Mouse (Mus musculus) thymus, postnatal 4 days (tissue): ENCODE measurements at regions not wholly inside any gene's neighbourhood (a gene's known extent, or its start where the extent isn't known, plus 50 kb on each side); places are given as distances from the start of the nearest gene placed in this dataset.

Experiments used
- DNase-seq: peaks from one replicate; pipeline ENCODE4 v3.0.0; 2021

DNA sequence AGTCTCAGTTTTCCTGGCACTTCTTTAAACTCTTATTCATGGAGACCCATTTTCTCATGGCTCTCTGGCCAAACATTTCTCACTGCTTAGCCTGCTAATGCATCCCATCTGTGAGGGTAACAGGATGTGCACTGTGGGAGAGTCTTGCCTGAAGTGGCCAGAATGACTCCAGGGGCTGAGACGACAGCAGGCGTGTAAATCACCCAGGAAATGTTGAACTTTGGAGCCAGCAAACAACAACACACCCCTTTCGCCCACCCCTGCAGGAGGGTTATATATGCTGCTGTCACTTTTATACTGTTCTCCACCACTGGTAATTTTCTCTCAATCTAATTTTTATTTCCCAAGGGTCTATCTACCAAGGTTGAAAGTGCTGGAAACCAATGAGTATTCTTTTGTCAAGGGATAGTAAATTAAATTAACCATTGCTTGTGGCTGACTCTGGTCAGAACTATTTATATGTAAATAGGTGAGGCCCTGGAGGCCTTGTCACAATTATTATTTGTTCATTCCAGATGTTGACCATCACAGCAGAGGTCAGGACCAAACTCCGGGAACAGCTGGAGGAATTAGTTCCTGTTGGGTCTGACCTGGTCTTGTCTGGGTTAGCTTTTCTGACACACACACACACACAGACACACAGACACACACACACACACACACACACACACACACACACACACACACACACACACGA lies 378.2 kb downstream of the Nucb2 start:
- DNase-seq, result no peak

- no peak for DNase-seq
Measured at GRCm38 (mm10) chr7:116893846-116894245, 389.7 kb downstream of the Nucb2 start.

GRCm38 (mm10) chr7:116915797-116916196 lies 411.6 kb downstream of the Nucb2 start:
- DNase-seq, result no peak

DNA sequence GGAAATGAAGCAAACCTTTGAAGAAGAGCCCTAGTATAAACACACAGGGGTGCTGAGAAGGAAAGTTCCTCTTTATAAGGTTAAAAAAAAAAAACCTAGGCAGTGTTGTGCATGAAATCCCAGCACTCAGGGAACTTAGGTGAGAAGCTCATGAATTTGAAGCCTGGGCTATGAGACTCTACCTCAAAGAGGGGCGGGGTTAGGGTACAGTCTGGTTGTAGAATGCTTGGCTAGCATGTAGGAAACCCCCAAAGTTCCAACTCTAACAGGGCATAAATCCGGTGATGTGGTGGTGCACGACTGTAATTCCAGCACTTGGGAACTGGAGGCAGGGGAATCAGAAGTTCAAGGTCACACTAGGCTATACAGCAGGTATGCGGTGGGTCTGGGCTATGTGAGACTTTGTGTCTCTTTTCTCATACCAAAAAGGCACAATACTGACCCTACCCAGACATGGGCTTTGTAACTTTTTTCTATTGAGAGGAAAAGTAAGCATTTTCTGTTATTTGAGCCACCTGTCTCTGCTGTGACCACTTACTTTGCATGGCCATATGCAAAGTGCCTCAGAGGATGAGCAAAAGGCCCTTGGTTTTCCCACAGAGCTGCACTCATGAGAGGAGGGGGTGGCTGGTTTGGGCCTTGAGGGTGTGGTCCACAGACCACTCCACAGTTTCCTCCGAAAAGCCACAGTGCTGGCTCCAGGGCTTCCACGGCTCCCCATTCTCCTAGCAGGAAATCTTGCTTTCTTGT lies 413.9 kb downstream of the Nucb2 start:
- DNase-seq, result no peak

DNA sequence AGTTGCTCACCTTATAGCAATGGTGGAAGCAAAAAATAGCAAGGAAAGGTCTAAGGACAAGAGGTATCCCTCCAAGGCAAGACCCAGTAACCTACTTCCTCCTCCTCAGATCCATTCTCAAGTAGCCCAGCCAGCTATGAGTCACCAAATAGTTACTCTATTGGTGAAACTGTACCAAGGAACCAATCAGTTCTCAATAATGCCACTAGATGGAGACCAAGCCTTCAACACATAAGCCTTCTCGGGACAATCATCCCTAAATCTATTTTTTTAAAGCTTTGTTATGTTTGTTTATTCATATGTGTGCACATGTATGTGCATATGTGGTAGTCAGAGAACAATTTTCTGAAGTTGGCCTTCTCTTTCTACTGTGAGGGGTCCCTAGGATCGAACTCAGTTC lies 434.3 kb upstream of the Xylt1 start:
- DNase-seq, result no peak

- DNase-seq, result no peak
Measured at GRCm38 (mm10) chr7:116959196-116959895, 421.4 kb upstream of the Xylt1 start.

DNA sequence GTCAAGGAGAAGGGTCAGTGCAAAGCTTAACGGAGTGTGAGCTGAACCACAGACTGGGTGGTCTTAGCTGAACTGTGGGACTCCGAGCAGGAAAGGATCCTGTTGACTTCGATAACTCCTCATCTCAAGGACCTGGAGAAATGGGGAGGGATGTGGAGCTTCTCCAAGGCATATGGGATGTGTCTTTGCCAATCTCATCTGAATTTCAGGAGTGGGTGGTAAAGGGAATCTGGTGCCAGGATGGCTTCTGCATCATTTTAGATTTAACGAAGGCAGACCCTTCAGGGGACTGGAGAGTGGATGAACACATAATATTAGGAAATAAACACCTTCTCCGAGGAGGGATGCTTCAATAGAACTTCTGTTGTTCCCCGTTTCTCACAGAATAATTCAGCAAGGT lies 416.9 kb upstream of the Xylt1 start:
- DNase-seq, result no peak

DNA sequence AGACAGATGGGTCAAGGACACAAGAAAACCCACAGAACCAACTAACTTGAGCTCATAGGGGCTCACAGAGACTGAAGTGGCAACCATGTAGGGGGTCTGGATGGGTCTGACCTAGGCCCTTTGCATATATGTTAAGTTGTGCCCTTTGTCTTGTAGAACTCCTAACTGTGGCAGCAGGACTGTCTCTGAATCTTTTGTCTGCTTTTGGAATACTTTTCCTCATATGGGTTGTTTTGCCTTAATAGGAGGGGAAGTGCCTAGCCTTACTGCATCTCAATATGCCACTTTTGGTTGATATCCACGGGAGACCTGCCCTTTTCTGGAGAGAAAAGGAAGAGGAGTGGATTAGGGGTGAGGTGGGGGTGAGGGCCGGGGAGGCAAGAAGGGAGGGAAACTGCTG lies 389.4 kb upstream of the Xylt1 start:
- DNase-seq, result no peak

DNA sequence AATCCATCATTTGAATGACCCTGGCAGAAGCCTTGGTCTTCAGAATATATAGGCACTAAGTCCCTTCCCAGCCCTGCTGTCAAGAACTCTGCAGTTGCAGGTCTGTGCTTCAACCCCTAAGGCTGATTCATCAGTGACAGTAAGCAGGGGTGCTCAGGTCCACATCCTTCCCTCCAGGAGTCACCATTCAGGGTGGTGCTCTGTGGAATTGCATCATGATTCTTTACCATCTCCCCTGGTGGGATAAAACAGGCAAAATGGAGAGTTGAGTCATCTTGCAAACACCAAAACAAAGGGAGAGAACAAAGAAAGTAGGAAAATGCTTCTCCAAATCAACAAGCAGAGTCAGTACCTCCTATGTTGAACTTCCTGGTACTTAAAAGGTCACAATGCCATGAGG lies 388.6 kb upstream of the Xylt1 start:
- DNase-seq, result no peak

- no peak for DNase-seq
Measured at GRCm38 (mm10) chr7:116995770-116996169, 385.0 kb upstream of the Xylt1 start.

DNA sequence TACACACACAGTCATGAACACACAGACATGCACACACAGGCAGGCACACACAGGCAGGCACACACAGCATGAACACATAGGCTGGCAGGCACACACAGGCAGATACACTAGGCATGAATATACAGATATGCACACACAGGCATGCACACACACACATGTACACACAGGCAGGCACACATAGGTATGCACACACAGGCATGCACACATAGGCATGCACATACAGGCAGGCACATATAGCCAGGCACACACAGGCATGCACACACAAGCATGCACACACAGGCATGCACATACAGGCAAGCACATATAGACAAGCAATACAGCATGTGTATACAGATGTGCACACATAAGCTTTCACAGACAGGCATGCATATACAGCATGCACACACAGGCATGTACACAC lies 377.6 kb upstream of the Xylt1 start:
- no peak for DNase-seq

DNA sequence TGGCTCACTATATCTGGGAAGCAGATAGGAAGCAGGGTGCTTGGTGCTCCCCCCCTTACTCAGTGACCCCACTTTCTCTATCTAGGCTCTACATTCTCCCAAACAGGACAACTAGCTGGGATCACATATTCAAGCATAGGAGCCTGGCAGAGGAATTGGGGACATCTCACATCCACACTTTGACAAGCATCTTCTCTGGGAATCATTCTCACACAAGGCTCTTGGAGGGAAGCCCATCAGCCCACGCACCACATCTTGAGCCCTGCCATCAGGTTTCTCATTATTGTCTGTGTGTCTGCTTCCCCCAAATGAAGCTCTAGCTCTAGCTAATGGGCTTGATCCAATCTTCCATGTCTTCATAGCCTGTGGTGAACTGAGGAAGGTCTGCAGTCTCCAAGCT lies 362.4 kb upstream of the Xylt1 start:
- no peak for DNase-seq

DNA sequence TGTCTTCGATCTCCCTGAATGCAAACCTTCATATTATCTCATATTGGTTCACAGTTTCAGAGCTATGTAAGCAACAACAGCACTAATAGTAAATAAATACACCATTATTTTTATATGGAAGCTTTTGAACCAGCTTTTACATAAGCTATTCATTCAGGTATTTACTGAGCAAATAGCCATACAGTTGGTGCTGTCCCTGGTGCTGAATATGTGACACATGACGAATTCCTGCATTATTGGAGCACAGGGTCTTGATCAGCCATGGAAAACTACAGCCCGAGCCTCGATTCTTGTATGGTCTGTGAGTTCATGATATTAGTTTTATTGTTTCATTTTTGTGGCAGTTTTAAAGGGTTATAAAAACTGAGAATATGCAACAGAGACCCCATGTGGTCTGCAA lies 359.1 kb upstream of the Xylt1 start:
- DNase-seq, result peak; percentile 9

- DNase-seq, result no peak
Measured at GRCm38 (mm10) chr7:117044926-117045325, 335.9 kb upstream of the Xylt1 start.

DNA sequence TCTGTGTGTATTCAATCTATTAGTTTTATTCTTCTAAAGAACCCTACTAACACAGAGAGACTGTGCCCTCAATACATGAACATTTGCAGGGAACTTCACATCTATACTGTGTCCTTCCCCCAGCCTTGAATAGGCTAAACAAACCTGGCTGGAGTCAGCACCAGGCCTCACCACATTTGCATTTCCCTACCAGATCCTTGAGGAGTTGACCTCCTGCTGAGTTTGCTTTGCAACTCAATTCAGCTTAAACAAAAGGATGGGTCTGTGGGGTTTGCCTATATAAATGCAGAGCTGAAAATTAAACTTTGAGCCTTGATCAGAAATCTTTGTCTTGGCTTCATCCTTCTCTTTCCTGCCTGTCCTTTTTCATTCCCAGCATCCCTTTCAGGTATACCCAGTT lies 331.5 kb upstream of the Xylt1 start:
- DNase-seq, result no peak

- no peak for DNase-seq
Measured at GRCm38 (mm10) chr7:117065771-117066170, 315.0 kb upstream of the Xylt1 start.

GRCm38 (mm10) chr7:117090911-117091550 lies 289.7 kb upstream of the Xylt1 start:
- DNase-seq, result no peak

- no peak for DNase-seq
Measured at GRCm38 (mm10) chr7:117092860-117093259, 287.9 kb upstream of the Xylt1 start.

DNA sequence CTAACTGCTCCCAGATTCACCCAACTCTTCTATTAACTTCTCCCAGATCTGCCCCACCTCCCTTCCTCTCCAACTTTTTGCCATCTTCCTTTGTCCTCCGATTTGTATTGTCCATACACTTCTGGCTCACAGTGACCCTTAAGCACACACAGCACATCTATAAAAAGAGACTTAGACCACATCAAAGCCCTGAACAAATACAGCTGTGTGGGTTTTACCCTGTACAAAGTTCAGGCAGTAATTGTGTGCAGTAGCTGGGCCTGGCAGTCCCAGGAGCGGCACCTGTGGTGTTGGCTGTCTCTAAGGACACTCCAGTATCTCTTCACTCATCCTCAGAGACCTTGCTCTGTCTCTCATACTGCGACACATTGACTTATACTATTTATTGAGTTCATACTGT lies 283.2 kb upstream of the Xylt1 start:
- no peak for DNase-seq

- DNase-seq, result no peak
Measured at GRCm38 (mm10) chr7:117099041-117099440, 281.7 kb upstream of the Xylt1 start.

DNA sequence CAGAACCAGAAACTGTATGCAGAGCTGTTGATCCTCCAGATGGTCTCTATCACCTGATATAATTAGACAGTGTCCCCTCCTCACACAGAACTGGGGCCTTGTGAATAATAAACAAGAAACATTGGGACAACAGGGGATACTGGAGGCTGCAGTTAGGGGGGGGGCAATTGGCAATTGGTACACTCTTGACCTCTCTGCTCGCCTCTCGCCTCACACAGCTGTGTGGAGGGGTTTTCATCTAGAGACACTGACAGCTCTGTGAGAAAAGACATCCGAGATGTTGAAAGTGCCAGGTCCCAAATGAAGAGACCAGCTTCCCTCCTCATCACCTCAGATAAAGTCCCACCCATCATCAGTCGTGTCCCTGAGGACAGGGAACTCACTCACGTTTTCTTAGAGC lies 277.7 kb upstream of the Xylt1 start:
- DNase-seq, result no peak

DNA sequence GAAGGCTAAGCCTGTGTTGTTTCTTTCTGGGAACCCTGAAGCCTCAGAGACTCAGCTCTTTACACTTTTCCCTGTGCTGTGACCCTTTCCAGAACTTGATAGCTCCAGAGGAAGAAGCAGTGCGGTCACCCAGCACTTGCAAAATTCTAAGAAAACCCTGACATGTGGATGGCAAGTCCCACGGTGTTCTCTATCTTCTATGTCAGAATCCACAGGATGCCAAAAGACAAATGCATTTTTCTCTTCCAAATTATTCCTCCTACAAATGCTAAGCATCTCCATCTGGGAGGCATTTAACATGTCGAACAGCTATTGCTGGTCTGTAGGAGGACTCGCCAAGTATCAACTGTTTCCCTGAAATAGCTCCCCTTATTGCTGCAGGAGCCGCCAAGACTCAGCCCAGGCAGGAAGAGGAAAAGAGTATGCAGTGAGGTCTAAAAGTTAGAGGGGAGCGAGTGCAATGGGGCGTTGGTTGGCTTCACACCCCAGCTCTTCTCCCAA lies 274.0 kb upstream of the Xylt1 start:
- no peak for DNase-seq

DNA sequence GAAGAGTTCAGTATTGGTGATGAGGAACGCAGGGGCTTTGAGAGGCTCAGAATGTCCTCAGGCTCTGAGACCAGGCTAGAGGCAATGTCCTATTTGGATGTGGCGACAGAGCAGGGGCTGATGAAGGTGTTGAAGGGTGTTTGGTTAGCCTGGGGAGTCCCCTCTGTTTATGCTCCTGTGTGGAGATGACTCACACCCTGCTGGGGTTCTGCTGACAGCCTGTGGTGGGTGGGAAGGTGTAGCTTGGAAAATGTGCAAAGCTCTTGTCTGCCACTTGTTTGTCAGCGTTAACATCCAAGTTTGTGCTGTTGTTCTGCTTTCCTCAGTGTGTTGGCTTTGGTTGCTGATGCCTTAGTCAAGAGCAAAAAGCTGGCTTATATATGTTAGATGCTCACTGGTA lies 272.4 kb upstream of the Xylt1 start:
- no peak for DNase-seq
